Mouse (Mus musculus) cerebellum, adult 11 months (tissue): ENCODE measurements at regions not wholly inside any gene's neighbourhood (a gene's known extent, or its start where the extent isn't known, plus 50 kb on each side); places are given as distances from the start of the nearest gene placed in this dataset.
"Not testable (repeated sequence)": the region's sequence is repeated elsewhere in the genome, so short reads cannot be mapped to it uniquely, and the experiment has no call there.

Experiments used
- DNase-seq: peaks from one replicate; pipeline ENCODE4 v3.0.0; 2022

- DNase-seq: no peak
These were observed 77.3 kb upstream of the Cpsf6 start for GRCm38 (mm10) chr10:117456904-117457700.

GRCm38 (mm10) chr10:117456427-117456826 lies 76.6 kb upstream of the Cpsf6 start:
- no peak for DNase-seq

GRCm38 (mm10) chr10:117455595-117456302 lies 75.9 kb upstream of the Cpsf6 start:
- DNase-seq: no peak

GRCm38 (mm10) chr10:117454711-117455591 lies 75.1 kb upstream of the Cpsf6 start:
- DNase-seq: no peak

GRCm38 (mm10) chr10:117454171-117454500 lies 74.3 kb upstream of the Cpsf6 start:
- no peak for DNase-seq

GRCm38 (mm10) chr10:117453406-117454170 lies 73.8 kb upstream of the Cpsf6 start:
- DNase-seq: no peak

GRCm38 (mm10) chr10:117452190-117452950 lies 72.6 kb upstream of the Cpsf6 start:
- no peak for DNase-seq

- DNase-seq: no peak
These were observed 71.8 kb upstream of the Cpsf6 start for GRCm38 (mm10) chr10:117451396-117452185.

- DNase-seq: no peak
These were observed 70.8 kb upstream of the Cpsf6 start for GRCm38 (mm10) chr10:117450631-117451030.

- no peak for DNase-seq
These were observed 70.4 kb upstream of the Cpsf6 start for GRCm38 (mm10) chr10:117450240-117450569.

GRCm38 (mm10) chr10:117449416-117450239 lies 69.8 kb upstream of the Cpsf6 start:
- no peak for DNase-seq

- not testable (repeated sequence) for DNase-seq
These were observed 69.0 kb upstream of the Cpsf6 start for GRCm38 (mm10) chr10:117448783-117449182.

- DNase-seq: no peak
These were observed 67.8 kb upstream of the Cpsf6 start for GRCm38 (mm10) chr10:117447626-117448025.

- DNase-seq: no peak
These were observed 67.4 kb upstream of the Cpsf6 start for GRCm38 (mm10) chr10:117447206-117447605.

- DNase-seq: no peak
These were observed 67.0 kb upstream of the Cpsf6 start for GRCm38 (mm10) chr10:117446776-117447175.

- no peak for DNase-seq
These were observed 66.1 kb upstream of the Cpsf6 start for GRCm38 (mm10) chr10:117445801-117446490.

- DNase-seq: no peak
These were observed 65.5 kb upstream of the Cpsf6 start for GRCm38 (mm10) chr10:117445181-117445790.

GRCm38 (mm10) chr10:117444761-117445160 lies 64.9 kb upstream of the Cpsf6 start:
- DNase-seq: no peak
